Mouse (Mus musculus): ENCODE measurements at regions not wholly inside any gene's neighbourhood (a gene's known extent, or its start where the extent isn't known, plus 50 kb on each side); places are given as distances from the start of the nearest gene placed in this dataset.

DNA sequence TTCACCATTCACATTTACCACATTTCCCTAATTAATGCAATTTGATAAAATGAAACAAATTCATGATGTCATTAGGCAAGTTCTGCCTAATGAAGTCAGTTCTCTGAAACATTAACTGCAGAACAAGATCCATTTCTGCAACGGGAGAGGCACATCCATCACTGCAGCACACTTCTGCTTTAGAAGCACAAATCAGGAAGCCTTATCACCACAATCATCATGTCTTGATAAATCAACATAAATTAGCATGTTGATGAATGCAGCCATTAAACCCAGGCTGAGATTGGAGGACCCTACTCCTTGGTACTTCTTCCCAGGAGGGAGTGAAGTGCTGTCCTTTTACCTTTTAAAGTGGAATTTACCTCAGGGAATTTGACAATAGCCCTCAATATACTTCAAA is 1195.4 kb downstream of the Defb40 start:
- H3K9me3 ChIP-seq (replicated peaks; ENCODE audit: control insufficient read depth, low read length): no peaks in the 10 kb centered on the region

GRCm38 (mm10) chr8:17781559-17782283 is 1196.3 kb downstream of the Defb40 start:
- ATAC-seq (ENCODE audit: insufficient read depth, low FRiP score): no peak
- H3K4me1 ChIP-seq (ENCODE audit: control insufficient read depth, insufficient read depth, low read length): no peaks in the 10 kb centered on the region
- no peak overlapping the region for H3K27ac ChIP-seq (ENCODE audit: low read length)
- WGBS: 86% methylated on average over 2 of the region's 2 CpGs
- H3K9me3 ChIP-seq (replicated peaks; ENCODE audit: control insufficient read depth, low read length): no peaks in the 10 kb centered on the region
- H3K9ac ChIP-seq (ENCODE audit: low read length): no peak overlapping the region
- no peaks in the 10 kb centered on the region for H3K36me3 ChIP-seq (ENCODE audit: control insufficient read depth, insufficient read depth, low read length)
- H3K27me3 ChIP-seq (ENCODE audit: control insufficient read depth, insufficient read depth, low read length): no peaks in the 10 kb centered on the region
- no peak overlapping the region for H3K4me3 ChIP-seq (replicated peaks; ENCODE audit: low read length)
- H3K4me2 ChIP-seq (ENCODE audit: low read depth, low read length): no peak overlapping the region

More for the DNA sequence above, 1195.4 kb downstream of the Defb40 start:
- H3K4me2 ChIP-seq (ENCODE audit: low read depth, low read length): no peak overlapping the region
- H3K36me3 ChIP-seq (ENCODE audit: control insufficient read depth, insufficient read depth, low read length): no peaks in the 10 kb centered on the region
- no peak overlapping the region for H3K27ac ChIP-seq (ENCODE audit: low read length)
- no peak for ATAC-seq (ENCODE audit: insufficient read depth, low FRiP score)
- WGBS: 57% methylated on average over 1 of the region's 1 CpGs
- no peak overlapping the region for H3K9ac ChIP-seq (ENCODE audit: low read length)
- no peaks in the 10 kb centered on the region for H3K4me1 ChIP-seq (ENCODE audit: control insufficient read depth, insufficient read depth, low read length)
- H3K4me3 ChIP-seq (replicated peaks; ENCODE audit: low read length): no peak overlapping the region
- no peaks in the 10 kb centered on the region for H3K27me3 ChIP-seq (ENCODE audit: control insufficient read depth, insufficient read depth, low read length)

- Histone ChIP-seq H3K27ac (ENCODE audit: low read length) (no peak overlapping the region), H3K4me1 (ENCODE audit: control insufficient read depth, insufficient read depth, low read length) (no peaks in the 10 kb centered on the region), H3K36me3 (ENCODE audit: control insufficient read depth, insufficient read depth, low read length) (no peaks in the 10 kb centered on the region), H3K9ac (ENCODE audit: low read length) (no peak overlapping the region), H3K27me3 (ENCODE audit: control insufficient read depth, insufficient read depth, low read length) (no peaks in the 10 kb centered on the region), H3K9me3 (replicated peaks; ENCODE audit: control insufficient read depth, low read length) (no peaks in the 10 kb centered on the region), H3K4me3 (replicated peaks; ENCODE audit: low read length) (no peak overlapping the region), H3K4me2 (ENCODE audit: low read depth, low read length) (no peak overlapping the region)
- no peak for ATAC-seq (ENCODE audit: insufficient read depth, low FRiP score)
- WGBS: 53% methylated on average over 3 of the region's 3 CpGs
Observed at GRCm38 (mm10) chr8:17775411-17775810, 1202.6 kb downstream of the Defb40 start.

DNA sequence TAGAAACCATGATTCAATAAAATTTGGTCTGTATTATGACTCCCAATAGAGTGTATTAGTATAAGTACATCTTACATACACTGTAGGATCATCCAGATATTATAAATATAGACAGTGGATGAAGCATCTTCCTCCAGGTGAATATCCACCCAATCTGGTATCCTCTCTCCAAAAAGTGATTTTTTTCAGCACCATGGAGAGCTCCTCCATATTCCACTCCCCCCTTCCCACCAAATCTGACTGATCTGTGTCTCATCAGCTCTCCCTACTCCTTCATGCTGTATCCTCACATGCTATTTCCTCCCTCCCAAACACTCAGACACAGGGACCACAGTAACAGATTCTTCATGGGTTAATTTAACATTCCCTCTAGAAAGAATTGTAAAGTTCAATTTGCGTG is 1204.7 kb downstream of the Defb40 start:
- H3K36me3 ChIP-seq (ENCODE audit: control insufficient read depth, insufficient read depth, low read length): no peaks in the 10 kb centered on the region
- ATAC-seq (ENCODE audit: insufficient read depth, low FRiP score): no peak
- H3K4me1 ChIP-seq (ENCODE audit: control insufficient read depth, insufficient read depth, low read length): no peaks in the 10 kb centered on the region
- no peak overlapping the region for H3K27ac ChIP-seq (ENCODE audit: low read length)
- no peak overlapping the region for H3K9ac ChIP-seq (ENCODE audit: low read length)
- no peak overlapping the region for H3K4me3 ChIP-seq (replicated peaks; ENCODE audit: low read length)
- no peak overlapping the region for H3K4me2 ChIP-seq (ENCODE audit: low read depth, low read length)
- 84% methylated on average over 1 of the region's 1 CpGs for WGBS
- no peaks in the 10 kb centered on the region for H3K27me3 ChIP-seq (ENCODE audit: control insufficient read depth, insufficient read depth, low read length)
- H3K9me3 ChIP-seq (replicated peaks; ENCODE audit: control insufficient read depth, low read length): no peaks in the 10 kb centered on the region

GRCm38 (mm10) chr8:17767441-17768007 is 1210.5 kb downstream of the Defb40 start:
- Histone ChIP-seq H3K4me3 (replicated peaks; ENCODE audit: low read length) (no peak overlapping the region), H3K4me2 (ENCODE audit: low read depth, low read length) (no peak overlapping the region), H3K9me3 (replicated peaks; ENCODE audit: control insufficient read depth, low read length) (no peaks in the 10 kb centered on the region), H3K27ac (ENCODE audit: low read length) (no peak overlapping the region), H3K36me3 (ENCODE audit: control insufficient read depth, insufficient read depth, low read length) (no peaks in the 10 kb centered on the region), H3K4me1 (ENCODE audit: control insufficient read depth, insufficient read depth, low read length) (no peaks in the 10 kb centered on the region), H3K27me3 (ENCODE audit: control insufficient read depth, insufficient read depth, low read length) (no peaks in the 10 kb centered on the region), H3K9ac (ENCODE audit: low read length) (no peak overlapping the region)
- WGBS: 75% methylated on average over 5 of the region's 5 CpGs
- ATAC-seq (ENCODE audit: insufficient read depth, low FRiP score): no peak

DNA sequence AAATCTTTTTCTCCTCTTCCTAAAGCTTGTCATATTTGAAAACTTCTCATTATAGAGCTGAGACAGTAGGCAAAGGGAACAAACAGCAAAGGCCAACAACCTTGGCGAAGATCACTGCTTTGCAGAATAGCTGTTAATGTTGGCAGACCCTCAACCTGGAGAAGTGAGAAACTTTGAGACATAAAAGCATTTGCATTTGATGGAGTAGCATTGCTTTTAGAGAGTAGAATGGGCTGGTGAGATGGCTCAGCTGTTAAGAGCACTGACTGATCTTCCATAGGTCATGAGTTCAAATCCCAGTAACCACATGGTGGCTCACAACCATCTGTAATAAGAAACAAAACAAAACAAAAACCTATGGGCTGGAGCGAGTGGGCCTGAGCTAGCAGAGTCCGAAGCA is 1253.4 kb downstream of the Defb40 start:
- no peak overlapping the region for H3K27ac ChIP-seq (ENCODE audit: low read length)
- H3K36me3 ChIP-seq (ENCODE audit: control insufficient read depth, insufficient read depth, low read length): no peaks in the 10 kb centered on the region
- no peak for ATAC-seq (ENCODE audit: insufficient read depth, low FRiP score)
- H3K27me3 ChIP-seq (ENCODE audit: control insufficient read depth, insufficient read depth, low read length): no peaks in the 10 kb centered on the region
- no peak overlapping the region for H3K4me3 ChIP-seq (replicated peaks; ENCODE audit: low read length)
- H3K9me3 ChIP-seq (replicated peaks; ENCODE audit: control insufficient read depth, low read length): no peaks in the 10 kb centered on the region
- H3K4me1 ChIP-seq (ENCODE audit: control insufficient read depth, insufficient read depth, low read length): no peaks in the 10 kb centered on the region
- H3K9ac ChIP-seq (ENCODE audit: low read length): no peak overlapping the region
- WGBS: 70% methylated on average over 3 of the region's 3 CpGs
- no peak overlapping the region for H3K4me2 ChIP-seq (ENCODE audit: low read depth, low read length)

GRCm38 (mm10) chr8:17709162-17709561 is 1268.9 kb downstream of the Defb40 start:
- ATAC-seq (ENCODE audit: insufficient read depth, low FRiP score): no peak
- no peaks in the 10 kb centered on the region for H3K9me3 ChIP-seq (replicated peaks; ENCODE audit: control insufficient read depth, low read length)
- H3K9ac ChIP-seq (ENCODE audit: low read length): no peak overlapping the region
- no peaks in the 10 kb centered on the region for H3K36me3 ChIP-seq (ENCODE audit: control insufficient read depth, insufficient read depth, low read length)
- H3K27ac ChIP-seq (ENCODE audit: low read length): no peak overlapping the region
- H3K4me3 ChIP-seq (replicated peaks; ENCODE audit: low read length): no peak overlapping the region
- 37% methylated on average over 1 of the region's 1 CpGs for WGBS
- no peaks in the 10 kb centered on the region for H3K27me3 ChIP-seq (ENCODE audit: control insufficient read depth, insufficient read depth, low read length)
- no peaks in the 10 kb centered on the region for H3K4me1 ChIP-seq (ENCODE audit: control insufficient read depth, insufficient read depth, low read length)
- no peak overlapping the region for H3K4me2 ChIP-seq (ENCODE audit: low read depth, low read length)

GRCm38 (mm10) chr8:17708409-17708808 is 1269.6 kb downstream of the Defb40 start:
- H3K4me3 ChIP-seq (replicated peaks; ENCODE audit: low read length): no peak overlapping the region
- no peak for ATAC-seq (ENCODE audit: insufficient read depth, low FRiP score)
- H3K27ac ChIP-seq (ENCODE audit: low read length): no peak overlapping the region
- no peak overlapping the region for H3K9ac ChIP-seq (ENCODE audit: low read length)
- no peak overlapping the region for H3K4me2 ChIP-seq (ENCODE audit: low read depth, low read length)
- no peaks in the 10 kb centered on the region for H3K9me3 ChIP-seq (replicated peaks; ENCODE audit: control insufficient read depth, low read length)
- H3K4me1 ChIP-seq (ENCODE audit: control insufficient read depth, insufficient read depth, low read length): no peaks in the 10 kb centered on the region
- no peaks in the 10 kb centered on the region for H3K27me3 ChIP-seq (ENCODE audit: control insufficient read depth, insufficient read depth, low read length)
- whole genome bisulfite sequencing: 73% methylated on average over 4 of the region's 4 CpGs
- H3K36me3 ChIP-seq (ENCODE audit: control insufficient read depth, insufficient read depth, low read length): no peaks in the 10 kb centered on the region

- no peaks in the 10 kb centered on the region for H3K9me3 ChIP-seq (replicated peaks; ENCODE audit: control insufficient read depth, low read length)
- H3K27me3 ChIP-seq (ENCODE audit: control insufficient read depth, insufficient read depth, low read length): no peaks in the 10 kb centered on the region
- no peaks in the 10 kb centered on the region for H3K4me1 ChIP-seq (ENCODE audit: control insufficient read depth, insufficient read depth, low read length)
- WGBS: 67% methylated on average over 1 of the region's 1 CpGs
- H3K27ac ChIP-seq (ENCODE audit: low read length): no peak overlapping the region
- ATAC-seq (ENCODE audit: insufficient read depth, low FRiP score): no peak
- no peak overlapping the region for H3K4me3 ChIP-seq (replicated peaks; ENCODE audit: low read length)
- H3K9ac ChIP-seq (ENCODE audit: low read length): no peak overlapping the region
- no peak overlapping the region for H3K4me2 ChIP-seq (ENCODE audit: low read depth, low read length)
- no peaks in the 10 kb centered on the region for H3K36me3 ChIP-seq (ENCODE audit: control insufficient read depth, insufficient read depth, low read length)
Observed at GRCm38 (mm10) chr8:17704289-17704688, 1273.8 kb downstream of the Defb40 start.
